Mouse (Mus musculus) heart, adult 2 months (tissue): Measurements from ENCODE around the gene Hmx2. TPM values are rescaled to one million over a fixed set of nuclear protein-coding genes. Genes with fewer than 3 reads are reported as not detected.

Experiments used
- DNase-seq, 2 experiments: peaks; one replicate each; pipeline ENCODE4 v3.0.0; 2021
- H3K27ac ChIP-seq: fragments of 200-600 bp; 2 replicates; pipeline ENCODE4 v1.8.1; 2022
- H3K27me3 ChIP-seq: fragments of 200-500 bp; 2 replicates; pipeline ENCODE4 v1.6.1; 2012; ENCODE audit warnings: mild to moderate bottlenecking, low read length, inconsistent platforms, mixed read lengths; ENCODE audit not compliant: control insufficient read depth, insufficient read depth
- H3K36me3 ChIP-seq: fragments of 200-500 bp; 2 replicates; pipeline ENCODE4 v1.6.1; 2012; ENCODE audit warnings: low read length, inconsistent platforms; ENCODE audit not compliant: control insufficient read depth, insufficient read depth
- H3K4me1 ChIP-seq: fragments of 200-500 bp; 2 replicates; pipeline ENCODE4 v1.6.1; 2011; ENCODE audit warnings: low read length; ENCODE audit not compliant: control insufficient read depth, insufficient read depth
- H3K4me3 ChIP-seq: fragments of 200-600 bp; 2 replicates; pipeline ENCODE4 v1.8.1; 2022
- H3K79me2 ChIP-seq: fragments of 200-500 bp; replicated peaks from 2 replicates; pipeline ENCODE4 v1.6.1; 2012; ENCODE audit warnings: mild to moderate bottlenecking, inconsistent platforms, low read length, moderate library complexity, mixed read lengths; ENCODE audit not compliant: control insufficient read depth, insufficient read depth
- H3K9ac ChIP-seq: fragments of 200-500 bp; 2 replicates; pipeline ENCODE4 v1.6.1; 2012; ENCODE audit warnings: low read depth, mild to moderate bottlenecking, control low read depth, inconsistent platforms, low read length, mixed read lengths
- CTCF ChIP-seq: fragments of 200-600 bp; IDR thresholded peaks from 2 replicates; pipeline ENCODE4 v1.8.1; 2022; ENCODE audit warnings: antibody characterized with exemption, mild to moderate bottlenecking, moderate library complexity
- EP300 ChIP-seq: fragments of 200-500 bp; IDR thresholded peaks from 2 replicates; pipeline ENCODE4 v1.6.1; 2011; ENCODE audit warnings: low read depth, low read length, control low read depth; ENCODE audit not compliant: insufficient read depth
- POLR2A ChIP-seq: fragments of 200-500 bp; IDR thresholded peaks from 2 replicates; pipeline ENCODE4 v1.6.1; 2011; ENCODE audit warnings: mild to moderate bottlenecking, low read depth, low read length, control low read depth; ENCODE audit not compliant: insufficient read depth
- WGBS: fragments of 180-500 bp; shearing (Covaris S2); methylation state at CpG from one replicate; pipeline ENCODE4 v1.1.7; 2018; 5-methylcytosine and 5-hydroxymethylcytosine counted together
- intact Hi-C: fragments of 180-260 bp; cut with DNase I; formaldehyde crosslinking; loops from one replicate; pipeline ENCODE4 v1.15.1; 2025
- polyA plus RNA-seq: library from polyadenylated mRNA; depleted of rRNA; stranded (reverse); fragments of >200 nt; gene quantifications from 2 replicates; pipeline ENCODE4 v1.2.3, GENCODE M21; 2012
- total RNA-seq, 2 experiments: library from RNA; stranded (reverse); gene quantifications; 2 replicates each; pipeline ENCODE4 v1.2.3; 2021

Hmx2 gene
- total and polyA plus RNA-seq, 3 experiments: not detected

GRCm38 (mm10) chr7:131542872-131543622 lies 5.5 kb upstream of the Hmx2 start:
- no peak overlapping the region for H3K27ac ChIP-seq
- H3K9ac ChIP-seq: no peak overlapping the region
- intact Hi-C loops: loop anchor here (5.0 to 10.0 kb wide), 2 partner anchors 131 to 1012 kb away; partner anchors contain the start of genes Acadsb and Ikzf5
- DNase-seq: peak; percentile 10 to 36
- H3K4me3 ChIP-seq: peak overlapping the region; percentile 24
- peaks cover 44% of the 10 kb centered on the region for H3K27me3 ChIP-seq
- no peaks in the 10 kb centered on the region for H3K79me2 ChIP-seq
- H3K36me3 ChIP-seq: no peaks in the 10 kb centered on the region
- whole genome bisulfite sequencing: 2% methylated on average over 65 of the region's 71 CpGs
- no peaks in the 10 kb centered on the region for H3K4me1 ChIP-seq
- TF ChIP-seq POLR2A (no peak), EP300 (no peak), CTCF (no peak)

- WGBS: 2% methylated on average over 75 of the region's 75 CpGs
- H3K9ac ChIP-seq: no peak overlapping the region
- H3K4me3 ChIP-seq: peak overlapping the region; percentile 36
- H3K27me3 ChIP-seq: peaks cover 44% of the 10 kb centered on the region
- no peak overlapping the region for H3K27ac ChIP-seq
- H3K79me2 ChIP-seq: no peaks in the 10 kb centered on the region
- DNase-seq: peak; percentile 24 to 52
- H3K4me1 ChIP-seq: no peaks in the 10 kb centered on the region
- no peaks in the 10 kb centered on the region for H3K36me3 ChIP-seq
- no peak for TF ChIP-seq EP300
- intact Hi-C loops: loop anchor here (1.0 to 10.0 kb wide), 3 partner anchors 12 to 1011 kb away; partner anchors contain the start of genes Acadsb and Ikzf5
These were observed 4.7 kb upstream of the Hmx2 start for GRCm38 (mm10) chr7:131543623-131544481.

- no peak for TF ChIP-seq EP300
- TF ChIP-seq CTCF: no peak
- no peak for TF ChIP-seq POLR2A
- Histone ChIP-seq H3K27ac (no peak overlapping the region), H3K79me2 (no peaks in the 10 kb centered on the region), H3K4me3 (no peak overlapping the region), H3K4me1 (no peaks in the 10 kb centered on the region), H3K27me3 (peaks cover 48% of the 10 kb centered on the region), H3K36me3 (no peaks in the 10 kb centered on the region), H3K9ac (no peak overlapping the region)
- intact Hi-C loops: loop anchor here (1.0 to 10.0 kb wide), 3 partner anchors 11 to 1010 kb away; partner anchors contain the start of genes Acadsb and Ikzf5
- 8% methylated on average over 5 of the region's 5 CpGs for WGBS
- DNase-seq: no peak
These were observed 3.7 kb upstream of the Hmx2 start for GRCm38 (mm10) chr7:131544871-131545270.

- intact Hi-C loops: loop anchor here (10.0 kb wide), 1 partner anchor 1009 kb away; no protein-coding TSS in a partner anchor
- DNase-seq: no peak
- peaks cover 46% of the 10 kb centered on the region for H3K27me3 ChIP-seq
These were observed 2.7 kb upstream of the Hmx2 start for GRCm38 (mm10) chr7:131545701-131546385.

GRCm38 (mm10) chr7:131546423-131546822 lies 2.1 kb upstream of the Hmx2 start:
- Histone ChIP-seq H3K27ac (no peak overlapping the region), H3K36me3 (no peaks in the 10 kb centered on the region), H3K27me3 (peaks cover 49% of the 10 kb centered on the region), H3K4me3 (no peak overlapping the region), H3K79me2 (no peaks in the 10 kb centered on the region), H3K9ac (no peak overlapping the region), H3K4me1 (no peaks in the 10 kb centered on the region)
- WGBS: 6% methylated on average over 2 of the region's 2 CpGs
- TF ChIP-seq CTCF (no peak), EP300 (no peak), POLR2A (no peak)
- DNase-seq: no peak
- intact Hi-C loops: loop anchor here (10.0 kb wide), 1 partner anchor 1008 kb away; no protein-coding TSS in a partner anchor

More at GRCm38 (mm10) chr7:131545701-131546385, 2.7 kb upstream of the Hmx2 start:
- no peaks in the 10 kb centered on the region for H3K4me1 ChIP-seq
- H3K36me3 ChIP-seq: no peaks in the 10 kb centered on the region
- TF ChIP-seq CTCF: no peak
- no peak for TF ChIP-seq EP300
- TF ChIP-seq POLR2A: no peak
- no peak overlapping the region for H3K4me3 ChIP-seq
- WGBS: 9% methylated on average over 13 of the region's 13 CpGs
- no peak overlapping the region for H3K9ac ChIP-seq
- H3K27ac ChIP-seq: no peak overlapping the region
- no peaks in the 10 kb centered on the region for H3K79me2 ChIP-seq
